Mouse (Mus musculus) kidney, postnatal 10 days (tissue): ENCODE measurements at regions not wholly inside any gene's neighbourhood (a gene's known extent, or its start where the extent isn't known, plus 50 kb on each side); places are given as distances from the start of the nearest gene placed in this dataset.

ENCODE experiments used
- DNase-seq: peaks from one replicate; pipeline ENCODE4 v3.0.0; 2021; ENCODE audit warnings: mixed read lengths

- DNase-seq = no peak
Observed at GRCm38 (mm10) chr3:149262332-149262970, 272.1 kb upstream of the Adgrl2 start.

- no peak for DNase-seq
Observed at GRCm38 (mm10) chr3:149261764-149262163, 271.4 kb upstream of the Adgrl2 start.

GRCm38 (mm10) chr3:149258826-149259225 is 268.5 kb upstream of the Adgrl2 start:
- no peak for DNase-seq

DNA sequence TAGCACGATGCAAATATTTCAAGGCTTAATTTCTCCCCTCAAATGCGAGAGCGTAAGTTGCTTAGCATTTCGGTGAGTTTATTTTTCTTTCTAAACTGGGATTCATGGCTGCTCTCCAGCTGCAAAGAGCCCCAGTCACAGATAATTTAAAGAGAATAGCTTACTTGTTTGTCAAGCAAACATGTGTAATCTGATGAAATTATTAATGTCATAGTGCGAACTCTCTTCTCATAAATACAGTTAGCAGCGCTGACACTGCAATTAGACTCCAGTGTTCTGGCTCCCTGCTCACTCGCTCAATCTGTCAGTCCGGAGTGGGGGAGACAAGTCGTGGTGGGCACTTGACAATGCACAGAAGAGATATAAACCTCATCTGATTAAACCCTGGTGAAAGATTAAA is 266.5 kb upstream of the Adgrl2 start:
- peak; percentile 29 for DNase-seq

DNA sequence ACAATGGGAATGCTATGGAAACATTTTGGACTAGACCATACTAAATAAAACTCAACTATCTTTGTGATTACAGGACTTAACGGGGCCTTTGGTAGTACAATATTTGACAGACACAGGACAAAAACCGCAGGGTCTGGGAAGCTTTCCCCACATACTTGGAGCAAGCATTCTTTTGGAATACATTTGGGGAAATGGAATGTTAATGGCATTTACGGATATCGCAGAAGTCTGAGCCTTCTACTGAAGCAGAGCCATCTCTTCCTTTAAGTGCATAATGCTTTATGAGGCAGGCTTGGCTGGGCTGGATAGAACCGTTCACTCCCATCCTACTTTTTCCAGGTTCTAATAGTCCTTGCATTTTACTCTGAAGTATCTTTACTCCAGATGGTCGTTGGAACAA is 262.7 kb upstream of the Adgrl2 start:
- DNase-seq = peak; percentile 17

- DNase-seq = no peak
Observed at GRCm38 (mm10) chr3:149252144-149252543, 261.8 kb upstream of the Adgrl2 start.

DNA sequence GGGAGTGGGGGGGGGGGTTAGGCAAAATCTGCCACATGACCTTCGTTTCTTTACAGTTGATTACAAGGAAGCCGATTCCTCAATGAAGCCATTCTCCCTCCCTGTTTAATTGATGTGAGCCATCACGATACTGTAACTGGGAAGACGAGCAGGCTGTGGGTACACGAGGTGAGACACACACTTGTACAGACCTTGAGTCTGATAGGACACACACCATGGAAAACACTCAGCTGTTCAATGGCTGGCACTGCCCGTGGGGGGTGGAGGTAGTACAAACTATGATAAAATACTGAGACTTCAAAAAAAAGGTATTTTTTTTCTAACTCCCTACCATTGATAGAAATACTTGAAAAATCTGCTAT is 257.3 kb upstream of the Adgrl2 start:
- no peak for DNase-seq

GRCm38 (mm10) chr3:149246935-149247625 is 256.7 kb upstream of the Adgrl2 start:
- peak; percentile 25 for DNase-seq

DNA sequence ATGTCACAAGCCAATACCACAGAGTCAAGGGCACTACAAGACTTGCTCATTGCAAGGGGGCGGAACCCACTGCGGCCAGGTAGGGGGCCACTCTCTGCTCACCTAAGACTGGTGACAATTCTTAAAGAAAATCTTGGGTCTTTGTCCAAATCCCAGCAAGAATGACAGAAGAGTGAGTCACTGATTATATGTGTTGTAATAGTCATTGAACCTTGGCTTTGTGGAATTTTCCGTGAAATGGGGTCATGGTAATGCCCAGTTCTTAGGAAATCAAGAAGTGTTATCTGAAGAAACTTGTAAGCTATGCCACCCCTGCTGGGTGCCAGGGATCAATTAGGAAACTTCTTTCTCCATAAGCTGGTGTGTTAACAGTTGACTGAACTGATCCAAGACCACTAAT is 249.3 kb upstream of the Adgrl2 start:
- DNase-seq = no peak

DNA sequence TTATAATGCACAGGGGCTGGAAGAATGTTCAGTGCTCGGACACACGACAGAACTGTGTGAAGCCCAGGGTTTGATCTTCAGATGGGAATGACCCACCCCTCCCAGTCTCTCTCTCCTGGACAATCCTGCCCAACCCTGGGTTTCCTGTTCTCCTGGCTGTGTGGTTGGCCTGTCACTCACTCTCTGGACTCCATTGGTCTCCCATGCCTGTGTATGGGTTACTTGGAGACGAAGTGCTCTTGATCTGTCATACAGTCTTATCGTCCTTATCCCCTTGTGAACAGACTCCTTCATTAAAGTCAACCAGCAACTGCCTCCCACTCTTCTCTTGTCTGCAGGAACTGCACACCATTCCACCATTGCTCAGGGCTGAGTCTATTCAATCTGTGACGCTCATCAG is 247.7 kb upstream of the Adgrl2 start:
- no peak for DNase-seq

GRCm38 (mm10) chr3:149235183-149235582 is 244.8 kb upstream of the Adgrl2 start:
- no peak for DNase-seq

DNA sequence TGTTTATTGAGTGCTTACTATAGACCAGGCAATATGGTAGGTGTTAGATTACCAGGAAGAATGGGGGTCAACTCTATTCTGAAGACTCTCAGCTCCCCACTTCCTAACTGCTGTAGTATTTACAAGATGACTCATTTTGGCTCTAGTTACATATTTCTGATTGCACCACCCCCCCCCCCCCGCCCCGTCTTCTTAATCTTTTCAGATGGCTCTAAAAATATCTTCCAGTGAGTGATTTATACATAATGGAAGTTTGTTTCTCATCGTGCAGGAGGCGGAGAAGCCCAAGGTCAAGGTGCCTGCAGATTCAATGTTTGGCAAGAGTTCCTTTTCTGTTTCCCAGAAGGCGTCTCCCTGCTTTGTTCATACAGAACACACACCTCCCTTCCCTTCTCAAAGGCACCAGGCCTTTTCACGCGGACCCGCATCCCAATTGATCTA is 243.4 kb upstream of the Adgrl2 start:
- DNase-seq = peak; percentile 28

- DNase-seq = no peak
Observed at GRCm38 (mm10) chr3:149233191-149233641, 242.9 kb upstream of the Adgrl2 start.

- DNase-seq = no peak
Observed at GRCm38 (mm10) chr3:149231346-149231745, 241.0 kb upstream of the Adgrl2 start.

DNA sequence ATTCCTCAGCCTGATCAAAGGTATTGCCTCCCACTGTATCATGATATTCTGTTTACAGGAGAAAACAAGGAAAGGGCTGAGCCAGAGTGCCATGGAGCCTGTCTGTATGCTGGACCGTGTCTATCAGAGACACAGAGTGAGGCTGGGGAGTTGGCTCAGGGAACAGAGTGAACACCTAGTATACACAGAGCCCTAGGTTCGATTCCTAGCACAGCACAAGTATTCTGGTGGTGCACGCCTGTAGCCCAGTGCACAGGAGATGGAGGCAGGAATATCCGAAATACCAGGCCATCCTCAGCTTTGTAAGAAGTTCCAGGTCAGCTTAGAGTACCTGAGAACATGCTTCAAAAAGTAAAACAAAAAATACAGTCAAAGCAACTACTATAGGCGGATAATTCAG is 237.2 kb upstream of the Adgrl2 start:
- no peak for DNase-seq

DNA sequence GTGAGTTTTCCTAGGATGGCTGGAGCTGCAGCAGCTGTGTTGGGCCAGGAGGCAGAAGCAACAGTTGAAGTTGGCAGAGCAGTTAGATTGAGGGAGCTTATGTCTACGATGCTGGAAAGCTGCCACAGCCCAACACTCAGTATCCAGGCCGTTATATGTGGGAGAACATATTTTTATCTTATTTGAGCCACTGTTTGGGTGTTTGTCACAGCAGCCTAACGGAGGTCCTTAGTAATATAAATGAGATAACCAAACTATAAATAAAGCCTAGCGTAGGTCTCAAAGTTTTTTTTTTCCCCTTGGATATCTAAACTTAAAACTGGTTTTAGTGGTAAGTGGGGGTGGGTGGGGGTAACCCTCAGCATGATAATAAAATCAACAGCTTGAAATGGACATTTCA is 236.4 kb upstream of the Adgrl2 start:
- DNase-seq = no peak

DNA sequence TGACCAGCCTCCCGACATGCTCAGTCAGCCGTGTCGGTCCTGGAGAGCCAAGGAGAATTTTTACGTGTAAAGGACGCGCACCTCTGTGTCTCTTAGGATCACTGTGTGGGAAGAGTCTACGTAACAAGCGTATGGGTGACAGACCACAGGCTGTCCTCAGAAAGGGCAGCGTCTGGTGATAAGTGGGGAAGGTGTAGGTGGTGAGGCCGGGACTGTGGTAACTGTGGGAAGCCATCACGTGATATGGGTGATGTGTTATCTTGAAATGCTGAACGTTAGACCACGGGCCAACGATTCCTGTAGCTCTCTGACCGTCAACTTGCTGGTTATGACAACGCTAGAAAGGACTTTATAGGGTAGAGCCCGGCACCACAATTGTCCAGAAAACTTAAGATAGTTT is 235.3 kb upstream of the Adgrl2 start:
- DNase-seq = no peak

DNA sequence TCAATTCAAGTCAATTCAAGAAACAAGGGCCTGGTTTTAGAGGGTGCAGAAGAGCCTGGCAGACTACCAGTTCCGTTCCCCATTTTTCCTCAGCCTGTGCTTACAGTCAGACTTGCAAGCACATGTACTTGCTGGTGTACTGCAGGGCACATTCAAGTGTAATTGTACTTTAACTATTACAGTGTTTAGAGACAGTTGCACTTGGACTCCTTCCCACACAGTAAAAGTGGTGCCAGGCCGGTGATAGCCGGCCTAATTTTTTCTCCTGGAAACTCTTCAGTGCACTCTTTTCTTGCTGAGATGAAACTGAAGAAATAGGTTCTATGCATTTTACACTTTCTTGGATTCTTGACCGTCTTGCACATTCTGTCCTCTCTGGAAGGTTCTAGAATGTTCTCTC is 233.9 kb upstream of the Adgrl2 start:
- DNase-seq = peak; percentile 17

- no peak for DNase-seq
Observed at GRCm38 (mm10) chr3:149223776-149224175, 233.4 kb upstream of the Adgrl2 start.

DNA sequence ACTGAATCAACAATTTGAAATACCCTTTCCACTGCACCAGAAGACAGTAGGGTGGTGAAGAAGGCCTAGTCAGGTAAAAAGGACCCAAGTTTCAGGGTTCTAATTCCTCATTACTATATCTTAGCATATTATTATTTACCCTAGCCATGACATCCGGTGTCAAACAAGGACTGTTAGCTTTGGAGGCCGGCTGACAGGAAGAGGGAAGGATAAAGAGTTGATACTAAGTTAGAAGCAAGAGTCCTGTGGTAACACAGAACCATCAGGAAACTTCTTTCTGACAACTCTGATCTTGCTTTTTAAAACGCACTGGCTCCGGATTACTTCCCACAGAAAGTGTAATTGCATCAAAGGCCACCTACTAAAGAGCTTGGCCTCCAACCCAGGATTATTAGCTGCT is 230.6 kb upstream of the Adgrl2 start:
- DNase-seq = no peak

DNA sequence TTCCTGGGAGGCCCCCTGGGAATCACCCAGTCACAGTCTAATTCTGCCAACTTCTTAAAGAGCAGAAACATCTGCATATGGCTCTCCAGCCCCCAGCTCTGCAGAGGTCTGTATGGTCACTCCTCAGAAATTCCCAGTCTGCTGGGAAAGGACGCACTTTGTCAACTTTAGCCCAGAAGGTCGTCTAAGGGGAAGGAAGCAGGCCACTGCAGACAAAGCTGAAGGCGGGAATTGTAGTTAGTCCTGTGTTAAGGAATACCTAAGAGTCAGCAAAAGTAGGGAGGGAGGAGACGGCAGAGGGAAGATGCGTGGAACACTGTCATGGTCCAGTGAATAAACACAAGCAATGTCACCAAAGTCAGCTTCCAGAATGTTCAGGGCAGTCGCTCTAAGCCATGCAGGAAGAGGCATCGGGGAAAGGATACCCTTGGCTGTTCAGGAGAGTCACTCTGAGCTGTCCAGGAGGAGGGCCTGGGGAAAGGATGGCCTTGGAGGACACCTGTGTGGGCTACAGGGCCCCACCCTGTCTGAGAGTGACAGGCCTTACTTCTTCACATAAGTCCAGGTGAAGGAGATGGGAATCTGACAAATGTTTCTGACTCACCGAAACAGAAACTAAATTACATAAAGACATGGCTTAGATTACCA is 230.1 kb upstream of the Adgrl2 start:
- DNase-seq = peak; percentile 59

- DNase-seq = peak; percentile 48
Observed at GRCm38 (mm10) chr3:149219381-149220303, 229.3 kb upstream of the Adgrl2 start.
